Mouse (Mus musculus) lung, embryonic 15.5 days (tissue): ENCODE measurements around the gene Glrx3. TPM values are rescaled to one million over a fixed set of nuclear protein-coding genes. Genes with fewer than 3 reads are reported as not detected.
A peak's percentile ranks its signal among the peaks of the same experiment; 100 is the strongest.

Experiments used
- ATAC-seq: fragments of 200-750 bp; cut with Nextera tagmentation; 2 replicates; pipeline ENCODE4 v1.8.0; 2017; ENCODE audit warnings: moderate number of reproducible peaks, borderline replicate concordance; ENCODE audit not compliant: low FRiP score, low TSS enrichment; ENCODE audit errors: extremely low read depth
- H3K27ac ChIP-seq: fragments of 300-500 bp; sonication (generic); 2 replicates; pipeline ENCODE4 v1.5.1; 2015; ENCODE audit warnings: moderate library complexity, mild to moderate bottlenecking, inconsistent platforms
- H3K27me3 ChIP-seq: fragments of 300-500 bp; sonication (generic); 2 replicates; pipeline ENCODE4 v1.6.1; 2015; ENCODE audit warnings: inconsistent platforms
- H3K36me3 ChIP-seq: fragments of 300-500 bp; sonication (generic); 2 replicates; pipeline ENCODE4 v1.6.1; 2015; ENCODE audit warnings: inconsistent platforms
- H3K4me1 ChIP-seq: fragments of 300-500 bp; sonication (generic); 2 replicates; pipeline ENCODE4 v1.6.1; 2015; ENCODE audit warnings: inconsistent platforms
- H3K4me2 ChIP-seq: fragments of 300-500 bp; sonication (generic); 2 replicates; pipeline ENCODE4 v1.6.1; 2015; ENCODE audit warnings: inconsistent platforms, mild to moderate bottlenecking, moderate library complexity
- H3K4me3 ChIP-seq: fragments of 300-500 bp; sonication (generic); 2 replicates; pipeline ENCODE4 v1.5.1; 2015; ENCODE audit warnings: mild to moderate bottlenecking, inconsistent platforms
- H3K9ac ChIP-seq: fragments of 300-500 bp; sonication (generic); 2 replicates; pipeline ENCODE4 v1.6.1; 2015; ENCODE audit warnings: inconsistent platforms
- H3K9me3 ChIP-seq: fragments of 300-500 bp; sonication (generic); 2 replicates; pipeline ENCODE4 v1.6.1; 2016; ENCODE audit warnings: inconsistent platforms
- WGBS: fragments of 180-500 bp; shearing (Covaris S2); methylation state at CpG from one replicate; pipeline ENCODE4 v1.1.7; 2015; 5-methylcytosine and 5-hydroxymethylcytosine counted together
- polyA plus RNA-seq: library from polyadenylated mRNA; unstranded; fragments of >200 nt; fragmentation: Nextera tagmentation; extraction: Ambion mirVana; gene quantifications from 2 replicates; pipeline ENCODE4 v1.2.1, GENCODE M21; 2015

The Glrx3 gene
- 223 and 225 TPM in 2 replicates for polyA plus RNA-seq

- WGBS = under 1% methylated on average over 67 of the region's 69 CpGs
- peaks cover 10% of the 10 kb centered on the region for H3K4me1 ChIP-seq
- peak within 1 kb of the TSS; percentile 82 for H3K27ac ChIP-seq
- peak; percentile 96 for ATAC-seq
- peak within 1 kb of the TSS; percentile 91 for H3K9ac ChIP-seq
- peak within 1 kb of the TSS; percentile 83 for H3K4me3 ChIP-seq
- no peaks in the 10 kb centered on the region for H3K27me3 ChIP-seq
- H3K9me3 ChIP-seq = no peaks in the 10 kb centered on the region
- H3K36me3 ChIP-seq = no peaks in the 10 kb centered on the region
- peak within 1 kb of the TSS; percentile 68 for H3K4me2 ChIP-seq
Observed at GRCm38 (mm10) chr7:137437440-137438178, at the start of gene Glrx3. TSS of gene Glrx3 (plus strand) at chr7:137437614.

- WGBS = 91% methylated on average over 5 of the region's 5 CpGs
- no peak overlapping the region for H3K4me2 ChIP-seq
- H3K9me3 ChIP-seq = no peaks in the 10 kb centered on the region
- ATAC-seq = no peak
- no peaks in the 10 kb centered on the region for H3K4me1 ChIP-seq
- no peaks in the 10 kb centered on the region for H3K36me3 ChIP-seq
- H3K27ac ChIP-seq = no peak overlapping the region
- no peak overlapping the region for H3K4me3 ChIP-seq
- no peak overlapping the region for H3K9ac ChIP-seq
- no peaks in the 10 kb centered on the region for H3K27me3 ChIP-seq
Observed at GRCm38 (mm10) chr7:137387863-137388262, 49.6 kb upstream of the Glrx3 start.

GRCm38 (mm10) chr7:137395421-137395820, 42.0 kb upstream of the Glrx3 start:
- Histone ChIP-seq H3K4me1 (no peaks in the 10 kb centered on the region; the same call in 1 of the 2 replicates), H3K4me2 (no peak overlapping the region), H3K27ac (no peak overlapping the region), H3K9me3 (no peaks in the 10 kb centered on the region), H3K9ac (no peak overlapping the region), H3K27me3 (no peaks in the 10 kb centered on the region), H3K4me3 (no peak overlapping the region), H3K36me3 (no peaks in the 10 kb centered on the region)
- 71% methylated on average over 4 of the region's 4 CpGs for WGBS
- no peak for ATAC-seq

- Histone ChIP-seq H3K9me3 (no peaks in the 10 kb centered on the region), H3K36me3 (no peaks in the 10 kb centered on the region), H3K4me3 (no peak overlapping the region), H3K27me3 (no peaks in the 10 kb centered on the region), H3K27ac (no peak overlapping the region), H3K9ac (no peak overlapping the region), H3K4me2 (no peak overlapping the region), H3K4me1 (no peaks in the 10 kb centered on the region; the same call in 1 of the 2 replicates)
- no peak for ATAC-seq
- WGBS = 92% methylated on average over 8 of the region's 8 CpGs
Observed at GRCm38 (mm10) chr7:137397361-137397910, 40.0 kb upstream of the Glrx3 start.

GRCm38 (mm10) chr7:137398973-137399372, 38.4 kb upstream of the Glrx3 start:
- Histone ChIP-seq H3K27me3 (no peaks in the 10 kb centered on the region), H3K9ac (no peak overlapping the region), H3K4me2 (no peak overlapping the region), H3K27ac (no peak overlapping the region), H3K9me3 (no peaks in the 10 kb centered on the region), H3K4me1 (no peaks in the 10 kb centered on the region; the same call in 1 of the 2 replicates), H3K4me3 (no peak overlapping the region), H3K36me3 (no peaks in the 10 kb centered on the region)
- ATAC-seq = no peak
- WGBS = 73% methylated on average over 4 of the region's 4 CpGs

- Histone ChIP-seq H3K36me3 (no peaks in the 10 kb centered on the region), H3K4me1 (peaks cover 1% of the 10 kb centered on the region; the same call in 1 of the 2 replicates), H3K9ac (no peak overlapping the region), H3K9me3 (no peaks in the 10 kb centered on the region), H3K4me3 (no peak overlapping the region), H3K4me2 (no peak overlapping the region), H3K27me3 (no peaks in the 10 kb centered on the region), H3K27ac (no peak overlapping the region)
- ATAC-seq = no peak
- WGBS = 86% methylated on average over 2 of the region's 2 CpGs
Observed at GRCm38 (mm10) chr7:137404146-137404545, 33.3 kb upstream of the Glrx3 start.

- no peak for ATAC-seq
- Histone ChIP-seq H3K4me1 (peaks cover 12% of the 10 kb centered on the region), H3K4me2 (no peak overlapping the region), H3K9me3 (no peaks in the 10 kb centered on the region), H3K27ac (no peak overlapping the region), H3K4me3 (no peak overlapping the region), H3K27me3 (no peaks in the 10 kb centered on the region), H3K36me3 (no peaks in the 10 kb centered on the region), H3K9ac (no peak overlapping the region)
- 90% methylated on average over 1 of the region's 1 CpGs for WGBS
Observed at GRCm38 (mm10) chr7:137407428-137408058, 29.9 kb upstream of the Glrx3 start.

- peak; percentile 99 for ATAC-seq
- H3K27me3 ChIP-seq = no peaks in the 10 kb centered on the region
- H3K4me2 ChIP-seq = peak within 1 kb of the TSS; percentile 58
- under 1% methylated on average over 63 of the region's 63 CpGs for WGBS
- H3K9me3 ChIP-seq = no peaks in the 10 kb centered on the region
- peak within 1 kb of the TSS; percentile 96 for H3K27ac ChIP-seq
- peaks cover 12% of the 10 kb centered on the region for H3K4me1 ChIP-seq
- no peaks in the 10 kb centered on the region for H3K36me3 ChIP-seq
- peak within 1 kb of the TSS; percentile 91 for H3K4me3 ChIP-seq
- H3K9ac ChIP-seq = peak within 1 kb of the TSS; percentile 79
Observed at GRCm38 (mm10) chr7:137410337-137411197, 26.8 kb upstream of the Glrx3 start, which contains the start of gene 9430038I01Rik. TSS of gene 9430038I01Rik (minus strand) at chr7:137410762.

GRCm38 (mm10) chr7:137414710-137415109, 22.7 kb upstream of the Glrx3 start:
- 76% methylated on average over 8 of the region's 8 CpGs for WGBS
- Histone ChIP-seq H3K4me1 (peaks cover 6% of the 10 kb centered on the region), H3K27ac (no peak overlapping the region), H3K36me3 (no peaks in the 10 kb centered on the region), H3K4me3 (no peak overlapping the region), H3K9ac (no peak overlapping the region), H3K9me3 (no peaks in the 10 kb centered on the region), H3K4me2 (no peak overlapping the region), H3K27me3 (no peaks in the 10 kb centered on the region)
- no peak for ATAC-seq

- no peaks in the 10 kb centered on the region for H3K36me3 ChIP-seq
- no peaks in the 10 kb centered on the region for H3K9me3 ChIP-seq
- WGBS = 75% methylated on average over 2 of the region's 2 CpGs
- H3K9ac ChIP-seq = no peak overlapping the region
- H3K4me2 ChIP-seq = no peak overlapping the region
- H3K4me3 ChIP-seq = no peak overlapping the region
- H3K27ac ChIP-seq = no peak overlapping the region
- no peak for ATAC-seq
- no peaks in the 10 kb centered on the region for H3K27me3 ChIP-seq
- H3K4me1 ChIP-seq = no peaks in the 10 kb centered on the region
Observed at GRCm38 (mm10) chr7:137420550-137420949, 16.9 kb upstream of the Glrx3 start.

- WGBS = 89% methylated on average over 4 of the region's 4 CpGs
- H3K4me2 ChIP-seq = no peak overlapping the region
- no peak overlapping the region for H3K27ac ChIP-seq
- H3K9ac ChIP-seq = no peak overlapping the region
- no peaks in the 10 kb centered on the region for H3K9me3 ChIP-seq
- H3K36me3 ChIP-seq = no peaks in the 10 kb centered on the region
- H3K4me3 ChIP-seq = no peak overlapping the region
- no peaks in the 10 kb centered on the region for H3K4me1 ChIP-seq
- ATAC-seq = no peak
- no peaks in the 10 kb centered on the region for H3K27me3 ChIP-seq
Observed at GRCm38 (mm10) chr7:137421236-137421635, 16.2 kb upstream of the Glrx3 start.
